Mouse (Mus musculus) CD4-positive, CD25-positive, alpha-beta regulatory T cell, adult 2 months (primary cell): ENCODE measurements around the gene Styxl1.

Source experiments
- DNase-seq: peaks from one replicate; pipeline ENCODE4 v3.0.0-alpha.2; 2012; ENCODE audit warnings: low read depth, low spot score

Gene Styxl1

GRCm38 (mm10) chr5:135697711-135698111 lies 80.5 kb downstream of the Styxl1 start:
- DNase-seq = no peak
